Mouse (Mus musculus) neural tube, embryonic 12.5 days (tissue): ENCODE data around the gene Gaa. TPM values are rescaled to one million over a fixed set of nuclear protein-coding genes. Genes with fewer than 3 reads are reported as not detected.

Experiments used
- ATAC-seq: fragments of 200-750 bp; cut with Nextera tagmentation; 2 replicates; pipeline ENCODE4 v1.8.0; 2017; ENCODE audit warnings: low read depth, mild to moderate bottlenecking, moderate TSS enrichment, moderate library complexity; ENCODE audit not compliant: low FRiP score
- H3K27ac ChIP-seq: fragments of 300-500 bp; sonication (generic); 2 replicates; pipeline ENCODE4 v1.5.1; 2016
- H3K27me3 ChIP-seq: fragments of 300-500 bp; sonication (generic); replicated peaks from 2 replicates; pipeline ENCODE4 v1.6.1; 2016; ENCODE audit warnings: mild to moderate bottlenecking
- H3K36me3 ChIP-seq: fragments of 300-500 bp; sonication (generic); 2 replicates; pipeline ENCODE4 v1.6.1; 2016; ENCODE audit warnings: mild to moderate bottlenecking
- H3K4me1 ChIP-seq: fragments of 300-500 bp; sonication (generic); 2 replicates; pipeline ENCODE4 v1.6.1; 2016
- H3K4me2 ChIP-seq: fragments of 300-500 bp; sonication (generic); replicated peaks from 2 replicates; pipeline ENCODE4 v1.6.1; 2016; ENCODE audit warnings: mild to moderate bottlenecking
- H3K4me3 ChIP-seq: fragments of 300-500 bp; sonication (generic); 2 replicates; pipeline ENCODE4 v1.5.1; 2016
- H3K9ac ChIP-seq: fragments of 300-500 bp; sonication (generic); 2 replicates; pipeline ENCODE4 v1.6.1; 2016; ENCODE audit warnings: mild to moderate bottlenecking
- H3K9me3 ChIP-seq: fragments of 300-500 bp; sonication (generic); 2 replicates; pipeline ENCODE4 v1.6.1; 2016; ENCODE audit warnings: mild to moderate bottlenecking
- WGBS: fragments of 180-500 bp; shearing (Covaris S2); methylation state at CpG from one replicate; pipeline ENCODE4 v1.1.7; 2016; 5-methylcytosine and 5-hydroxymethylcytosine counted together
- polyA plus RNA-seq: library from polyadenylated mRNA; unstranded; fragments of >200 nt; fragmentation: Nextera tagmentation; extraction: Ambion mirVana; gene quantifications from 2 replicates; pipeline ENCODE4 v1.2.1, GENCODE M21; 2016

Gaa gene
- polyA plus RNA-seq, 1 experiment from 2014 or later, result 40.9 TPM

- no peaks in the 10 kb centered on the region for H3K9me3 ChIP-seq
- H3K27me3 ChIP-seq, result no peaks in the 10 kb centered on the region
- ATAC-seq, result no peak
- 82% methylated on average over 17 of the region's 17 CpGs for WGBS
- no peak overlapping the region for H3K4me2 ChIP-seq
- no peak overlapping the region for H3K4me3 ChIP-seq
- no peak overlapping the region for H3K27ac ChIP-seq
- H3K9ac ChIP-seq, result no peak overlapping the region
- H3K36me3 ChIP-seq, result no peaks in the 10 kb centered on the region
- H3K4me1 ChIP-seq, result no peaks in the 10 kb centered on the region
These were observed 46.7 kb downstream of the Gaa start for GRCm38 (mm10) chr11:119314252-119314936.

- H3K4me1 ChIP-seq, result no peaks in the 10 kb centered on the region
- no peaks in the 10 kb centered on the region for H3K36me3 ChIP-seq
- H3K9me3 ChIP-seq, result no peaks in the 10 kb centered on the region
- no peak overlapping the region for H3K4me2 ChIP-seq
- no peak overlapping the region for H3K9ac ChIP-seq
- no peak overlapping the region for H3K27ac ChIP-seq
- WGBS, result 91% methylated on average over 4 of the region's 4 CpGs
- no peak overlapping the region for H3K4me3 ChIP-seq
- H3K27me3 ChIP-seq, result no peaks in the 10 kb centered on the region
- ATAC-seq, result no peak
These were observed 49.0 kb downstream of the Gaa start for GRCm38 (mm10) chr11:119316720-119317119.

- Histone ChIP-seq H3K4me1 (no peaks in the 10 kb centered on the region), H3K27me3 (0 out of 2 replicates have a peak, but pooled peaks cover 3% of the 10 kb centered on the region), H3K9ac (no peak overlapping the region), H3K4me2 (no peak overlapping the region), H3K27ac (no peak overlapping the region), H3K36me3 (no peaks in the 10 kb centered on the region), H3K4me3 (no peak overlapping the region), H3K9me3 (0 out of 2 replicates have a peak, but pooled peaks cover 3% of the 10 kb centered on the region)
- no peak for ATAC-seq
- 77% methylated on average over 13 of the region's 13 CpGs for WGBS
These were observed 54.8 kb downstream of the Gaa start for GRCm38 (mm10) chr11:119322521-119322920.

- WGBS, result 88% methylated on average over 1 of the region's 1 CpGs
- no peak overlapping the region for H3K27ac ChIP-seq
- 0 out of 2 replicates have a peak, but pooled peaks cover 3% of the 10 kb centered on the region for H3K9me3 ChIP-seq
- H3K4me2 ChIP-seq, result no peak overlapping the region
- no peak overlapping the region for H3K4me3 ChIP-seq
- no peak for ATAC-seq
- H3K36me3 ChIP-seq, result no peaks in the 10 kb centered on the region
- H3K9ac ChIP-seq, result no peak overlapping the region
- H3K27me3 ChIP-seq, result 0 out of 2 replicates have a peak, but pooled peaks cover 3% of the 10 kb centered on the region
- H3K4me1 ChIP-seq, result no peaks in the 10 kb centered on the region
These were observed 57.4 kb downstream of the Gaa start for GRCm38 (mm10) chr11:119325068-119325467.

- ATAC-seq, result no peak
- WGBS, result 65% methylated on average over 4 of the region's 4 CpGs
- no peak overlapping the region for H3K4me2 ChIP-seq
- no peaks in the 10 kb centered on the region for H3K9me3 ChIP-seq
- H3K27me3 ChIP-seq, result no peaks in the 10 kb centered on the region
- no peak overlapping the region for H3K9ac ChIP-seq
- no peak overlapping the region for H3K27ac ChIP-seq
- H3K4me3 ChIP-seq, result no peak overlapping the region
- H3K4me1 ChIP-seq, result no peaks in the 10 kb centered on the region
- H3K36me3 ChIP-seq, result no peaks in the 10 kb centered on the region
These were observed 62.9 kb downstream of the Gaa start for GRCm38 (mm10) chr11:119330592-119330991.

- H3K9ac ChIP-seq, result no peak overlapping the region
- 48% methylated on average over 3 of the region's 3 CpGs for WGBS
- H3K4me3 ChIP-seq, result no peak overlapping the region
- ATAC-seq, result no peak
- H3K36me3 ChIP-seq, result no peaks in the 10 kb centered on the region
- no peaks in the 10 kb centered on the region for H3K4me1 ChIP-seq
- H3K4me2 ChIP-seq, result no peak overlapping the region
- no peaks in the 10 kb centered on the region for H3K9me3 ChIP-seq
- no peak overlapping the region for H3K27ac ChIP-seq
- no peaks in the 10 kb centered on the region for H3K27me3 ChIP-seq
These were observed 64.3 kb downstream of the Gaa start for GRCm38 (mm10) chr11:119331970-119332369.

Other genes starting within 250 kb of the Gaa start
- gene Cbx2, start 244.9 kb upstream of the Gaa start, polyA plus RNA-seq, result 46.6 and 47.6 TPM in 2 replicates
- gene Cbx8, start 226.9 kb upstream of the Gaa start, polyA plus RNA-seq, result 8.6 and 9.9 TPM in 2 replicates
- gene Cbx4, start 181.7 kb upstream of the Gaa start, polyA plus RNA-seq, result 12.5 and 12.7 TPM in 2 replicates
- 26.0 and 38.1 TPM in 2 replicates for gene Tbc1d16, start 39.4 kb upstream of the Gaa start, polyA plus RNA-seq
- gene Ccdc40, start 39.3 kb upstream of the Gaa start, polyA plus RNA-seq, result 11.5 and 18.0 TPM in 2 replicates
- 311 and 324 TPM in 2 replicates for gene Eif4a3, start 32.2 kb downstream of the Gaa start, polyA plus RNA-seq
- gene Card14, start 39.9 kb downstream of the Gaa start, polyA plus RNA-seq, result 0.06 and 0.15 TPM in 2 replicates
- gene Sgsh, start 87.6 kb downstream of the Gaa start, polyA plus RNA-seq, result 3.8 and 5.2 TPM in 2 replicates
- gene Slc26a11, start 87.7 kb downstream of the Gaa start, polyA plus RNA-seq, result 5.0 TPM in 2 replicates
- 1.5 and 1.6 TPM in 2 replicates for gene Rnf213, start 125.2 kb downstream of the Gaa start, polyA plus RNA-seq
- 24.0 and 26.1 TPM in 2 replicates for gene Endov, start 223.5 kb downstream of the Gaa start, polyA plus RNA-seq